Mouse (Mus musculus) left cerebral cortex, postnatal 14 days (tissue): ENCODE data around the gene Adprh. TPM values are rescaled to one million over a fixed set of nuclear protein-coding genes. Genes with fewer than 3 reads are reported as not detected.

ENCODE experiments used
- DNase-seq, 2 experiments: peaks; one replicate each; pipeline ENCODE4 v3.0.0; 2021 to 2022; ENCODE audit warnings: low spot score in 2 of 2, mixed read lengths in 1 of 2
- intact Hi-C: fragments of 180-260 bp; cut with DNase I; formaldehyde crosslinking; loops from one replicate; pipeline ENCODE4 v1.15.1; 2025
- total RNA-seq, 2 experiments: library from RNA; stranded (reverse); gene quantifications; 2 replicates each; pipeline ENCODE4 v1.2.3; 2021

The Adprh gene
- total RNA-seq, 2 experiments from 2014 or later = 61.4 to 63.4 TPM

GRCm38 (mm10) chr16:38401468-38401867 lies 51.0 kb downstream of the Adprh start:
- no peak for DNase-seq
- intact Hi-C loops = no loop called here

GRCm38 (mm10) chr16:38400311-38400960 lies 52.1 kb downstream of the Adprh start:
- intact Hi-C loops = no loop called here
- DNase-seq = no peak

GRCm38 (mm10) chr16:38399531-38400231 lies 52.8 kb downstream of the Adprh start:
- intact Hi-C loops = no loop called here
- DNase-seq = peak; percentile 38 to 51

- intact Hi-C loops = no loop called here
- no peak for DNase-seq
Observed at GRCm38 (mm10) chr16:38399076-38399475, 53.4 kb downstream of the Adprh start.

GRCm38 (mm10) chr16:38398266-38398665 lies 54.2 kb downstream of the Adprh start:
- DNase-seq = no peak
- intact Hi-C loops = no loop called here

GRCm38 (mm10) chr16:38396155-38396554 lies 56.3 kb downstream of the Adprh start:
- intact Hi-C loops = no loop called here
- DNase-seq = peak in 1 of 2 experiments; percentile 40

GRCm38 (mm10) chr16:38395060-38395730 lies 57.3 kb downstream of the Adprh start:
- intact Hi-C loops = no loop called here
- DNase-seq = no peak

GRCm38 (mm10) chr16:38394191-38394618 lies 58.3 kb downstream of the Adprh start:
- DNase-seq = no peak
- intact Hi-C loops = no loop called here

Other genes starting within 250 kb of the Adprh start
- gene Nr1i2, start 157.9 kb downstream of the Adprh start, total RNA-seq = not detected
- gene Maats1, start 110.6 kb downstream of the Adprh start, total RNA-seq = 1 to 10 TPM; 1.1 to 1.2 TPM
- gene Cox17, start 105.7 kb downstream of the Adprh start, total RNA-seq = 10 to 100 TPM; 88.0 to 89.4 TPM
- gene Gm21987, start 105.7 kb downstream of the Adprh start, total RNA-seq = not detected
- under 1 TPM; 0.64 to 0.89 TPM for gene Popdc2, start 90.5 kb downstream of the Adprh start, total RNA-seq
- gene Pla1a, start 19.6 kb downstream of the Adprh start, total RNA-seq = 1 to 10 TPM in 1 of 2 experiments, under 1 TPM in 1; 0.57 to 1.3 TPM
- gene Cd80, start 2.9 kb upstream of the Adprh start, total RNA-seq = under 1 TPM; 0.30 to 0.46 TPM
- gene Timmdc1, start 70.0 kb upstream of the Adprh start, total RNA-seq = 10 to 100 TPM; 30.2 to 31.5 TPM
- gene Poglut1, start 97.6 kb upstream of the Adprh start, total RNA-seq = 10 to 100 TPM; 37.1 to 43.1 TPM
- gene Tmem39a, start 106.0 kb upstream of the Adprh start, total RNA-seq = 10 to 100 TPM; 21.7 to 24.5 TPM